Mouse (Mus musculus) embryonic facial prominence, embryonic 14.5 days (tissue): ENCODE measurements around the gene Lmna. TPM values are rescaled to one million over a fixed set of nuclear protein-coding genes. Genes with fewer than 3 reads are reported as not detected.

ENCODE experiments used
- ATAC-seq: fragments of 200-750 bp; cut with Nextera tagmentation; 2 replicates; pipeline ENCODE4 v1.8.0; 2017; ENCODE audit warnings: low read depth, moderate number of reproducible peaks, moderate TSS enrichment
- DNase-seq: peaks from one replicate; pipeline ENCODE4 v3.0.0-alpha.2; 2015; ENCODE audit warnings: low spot score
- H3K27ac ChIP-seq: fragments of 300-500 bp; sonication (generic); replicated peaks from 2 replicates; pipeline ENCODE4 v1.5.1; 2014; ENCODE audit warnings: low read depth, mild to moderate bottlenecking, low read length, moderate library complexity
- H3K27me3 ChIP-seq: fragments of 300-500 bp; sonication (generic); replicated peaks from 2 replicates; pipeline ENCODE4 v1.6.1; 2014; ENCODE audit warnings: low read length; ENCODE audit not compliant: control insufficient read depth, insufficient read depth
- H3K36me3 ChIP-seq: fragments of 300-500 bp; sonication (generic); 2 replicates; pipeline ENCODE4 v1.6.1; 2014; ENCODE audit warnings: low read length, mixed read lengths; ENCODE audit not compliant: control insufficient read depth, insufficient read depth
- H3K4me1 ChIP-seq: fragments of 300-500 bp; sonication (generic); 2 replicates; pipeline ENCODE4 v1.6.1; 2014; ENCODE audit warnings: antibody characterized with exemption, low read length; ENCODE audit not compliant: control insufficient read depth, insufficient read depth
- H3K4me2 ChIP-seq: fragments of 300-500 bp; sonication (generic); 2 replicates; pipeline ENCODE4 v1.6.1; 2014; ENCODE audit warnings: low read depth, mild to moderate bottlenecking, low read length, moderate library complexity, mixed read lengths
- H3K4me3 ChIP-seq: fragments of 300-500 bp; sonication (generic); 2 replicates; pipeline ENCODE4 v1.5.1; 2014; ENCODE audit warnings: low read depth, mild to moderate bottlenecking, low read length
- H3K9ac ChIP-seq: fragments of 300-500 bp; sonication (generic); 2 replicates; pipeline ENCODE4 v1.6.1; 2014; ENCODE audit warnings: low read depth, mild to moderate bottlenecking, low read length, moderate library complexity, mixed read lengths
- H3K9me3 ChIP-seq: fragments of 300-500 bp; sonication (generic); 2 replicates; pipeline ENCODE4 v1.6.1; 2016; ENCODE audit warnings: low read length; ENCODE audit not compliant: control insufficient read depth
- WGBS: fragments of 180-500 bp; shearing (Covaris S2); extraction: QIAGEN DNeasy Blood & Tissue Kit; methylation state at CpG from one replicate; pipeline ENCODE4 v1.1.7; 2014; 5-methylcytosine and 5-hydroxymethylcytosine counted together
- polyA plus RNA-seq: library from polyadenylated mRNA; unstranded; fragments of >200 nt; fragmentation: Nextera tagmentation; extraction: Ambion mirVana; gene quantifications from 2 replicates; pipeline ENCODE4 v1.2.1, GENCODE M21; 2014

The Lmna gene
- polyA plus RNA-seq, 1 experiment from 2014 or later, result 482 TPM

DNA sequence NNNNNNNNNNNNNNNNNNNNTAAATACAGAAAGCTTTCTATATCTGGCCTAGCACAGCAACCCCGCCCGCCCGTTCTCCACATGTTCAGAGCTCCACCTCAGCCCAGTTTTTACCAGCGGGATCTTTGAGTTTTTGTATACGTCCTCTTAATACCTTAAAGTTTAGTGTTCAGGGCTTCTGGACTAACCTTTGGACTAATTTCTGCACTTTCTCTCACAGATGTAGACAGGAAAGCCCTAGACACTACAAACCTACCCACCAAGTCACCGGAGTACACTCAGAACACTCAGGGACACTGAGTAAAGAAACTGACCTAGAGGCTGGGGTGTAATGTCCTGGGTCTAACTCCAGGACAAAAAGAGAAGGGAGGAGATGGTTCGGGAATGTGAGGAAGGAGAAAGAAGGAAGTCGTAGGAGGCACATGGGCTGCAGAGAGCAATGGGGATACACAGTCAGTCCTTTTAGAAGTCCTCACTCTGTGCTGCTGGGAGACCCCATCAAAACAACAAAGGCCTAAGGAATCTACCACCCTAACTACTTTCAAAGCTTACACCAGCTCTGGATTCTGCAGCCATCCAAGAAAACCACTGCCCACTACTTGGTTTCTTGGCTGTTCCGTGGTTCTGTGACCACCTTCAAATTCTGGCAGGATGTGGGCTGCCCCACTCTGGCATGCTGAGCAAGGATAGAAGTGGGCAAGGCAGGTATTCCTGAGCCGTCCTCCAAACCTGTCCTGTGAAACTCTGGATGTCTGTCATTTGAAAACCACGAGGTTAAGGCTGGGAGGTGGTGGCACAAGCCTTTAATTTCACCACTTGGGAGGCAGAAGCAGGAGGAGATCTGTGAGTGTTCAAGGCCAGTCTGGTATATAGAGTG lies 15.8 kb downstream of the Lmna start:
- peak overlapping the region; percentile 94 for H3K27ac ChIP-seq
- H3K36me3 ChIP-seq, result peaks cover 25% of the 10 kb centered on the region
- H3K4me1 ChIP-seq, result peaks cover 61% of the 10 kb centered on the region
- H3K27me3 ChIP-seq, result no peaks in the 10 kb centered on the region
- 71% methylated on average over 11 of the region's 11 CpGs for WGBS
- peak overlapping the region; percentile 86 for H3K4me2 ChIP-seq
- peak overlapping the region; percentile 69 for H3K9ac ChIP-seq
- no peak for ATAC-seq
- no peak for DNase-seq
- H3K4me3 ChIP-seq, result peak overlapping the region; percentile 38
- H3K9me3 ChIP-seq, result no peaks in the 10 kb centered on the region

DNA sequence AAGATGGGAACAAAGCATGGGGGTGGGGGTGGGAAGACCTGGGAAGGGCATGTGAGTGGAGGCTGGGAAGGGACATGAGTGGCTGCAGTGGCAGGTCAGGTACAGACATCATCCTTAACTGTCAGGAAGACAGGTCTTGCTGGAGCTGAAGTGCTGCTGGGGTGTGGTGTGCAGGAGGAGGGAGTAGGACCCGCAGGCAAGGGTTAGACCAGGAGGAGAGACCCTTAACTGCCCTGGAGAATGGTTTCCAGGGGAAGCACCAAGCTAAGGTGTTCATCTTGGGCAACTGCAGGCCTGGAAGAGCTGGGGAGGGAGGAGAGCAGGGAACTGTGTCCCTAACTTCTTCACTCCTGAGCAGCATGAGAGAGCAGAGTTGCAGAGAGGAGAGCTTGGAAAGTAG lies 22.4 kb downstream of the Lmna start:
- H3K36me3 ChIP-seq, result peaks cover 58% of the 10 kb centered on the region
- H3K4me1 ChIP-seq, result peaks cover 36% of the 10 kb centered on the region
- no peak overlapping the region for H3K4me2 ChIP-seq
- H3K27ac ChIP-seq, result no peak overlapping the region
- no peak overlapping the region for H3K9ac ChIP-seq
- peaks cover 7% of the 10 kb centered on the region; the same call in 1 of the 2 replicates for H3K27me3 ChIP-seq
- WGBS, result 91% methylated on average over 1 of the region's 1 CpGs
- ATAC-seq (no peak), DNase-seq (no peak)
- no peaks in the 10 kb centered on the region for H3K9me3 ChIP-seq
- H3K4me3 ChIP-seq, result no peak overlapping the region

DNA sequence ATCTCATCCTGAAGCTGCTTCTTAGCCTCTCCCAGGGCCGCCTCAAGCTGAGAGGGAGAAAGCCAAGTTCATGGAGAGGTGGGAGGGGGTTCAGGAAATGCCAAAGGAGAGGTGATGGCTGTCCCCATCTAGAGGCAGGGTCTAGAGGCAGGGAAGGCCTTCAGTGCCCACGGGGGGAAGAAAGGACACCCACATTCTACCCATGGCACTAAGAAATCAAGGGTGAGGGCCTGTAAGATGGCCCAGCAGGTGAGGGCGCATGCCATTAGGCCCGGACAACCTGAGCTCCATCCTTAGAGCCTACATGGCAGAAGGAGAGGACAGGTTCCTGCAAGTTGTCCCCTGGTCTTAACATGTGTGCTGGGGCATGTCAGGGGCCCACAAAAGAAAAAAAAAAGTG lies 22.9 kb downstream of the Lmna start:
- peaks cover 63% of the 10 kb centered on the region for H3K36me3 ChIP-seq
- no peak overlapping the region for H3K27ac ChIP-seq
- 78% methylated on average over 4 of the region's 4 CpGs for WGBS
- no peak overlapping the region for H3K4me2 ChIP-seq
- peaks cover 7% of the 10 kb centered on the region; the same call in 1 of the 2 replicates for H3K27me3 ChIP-seq
- H3K9me3 ChIP-seq, result no peaks in the 10 kb centered on the region
- H3K4me3 ChIP-seq, result no peak overlapping the region
- DNase-seq, result no peak
- H3K9ac ChIP-seq, result no peak overlapping the region
- ATAC-seq, result no peak
- H3K4me1 ChIP-seq, result peaks cover 33% of the 10 kb centered on the region

DNA sequence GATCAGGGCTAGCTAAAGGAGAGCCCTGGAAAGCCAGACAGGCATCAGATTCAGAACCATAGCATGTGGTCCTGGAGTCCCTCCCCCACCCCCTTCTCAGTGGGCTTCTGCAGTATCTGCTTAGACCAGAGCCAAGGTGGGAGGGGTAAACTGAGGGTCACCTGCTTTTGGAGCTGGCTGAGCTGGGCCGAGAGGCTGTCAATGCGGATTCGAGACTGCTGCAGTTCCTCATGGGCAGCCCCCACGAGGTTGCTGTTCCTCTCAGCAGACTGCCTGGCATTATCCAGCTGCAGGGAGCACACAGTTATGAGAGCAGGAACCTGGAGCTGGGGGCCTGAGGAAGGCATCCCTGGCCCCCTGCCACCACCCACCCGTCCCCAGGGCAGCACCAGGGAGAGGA lies 23.7 kb downstream of the Lmna start:
- 71% methylated on average over 5 of the region's 5 CpGs for WGBS
- peaks cover 7% of the 10 kb centered on the region; the same call in 1 of the 2 replicates for H3K27me3 ChIP-seq
- ATAC-seq, result no peak

DNA sequence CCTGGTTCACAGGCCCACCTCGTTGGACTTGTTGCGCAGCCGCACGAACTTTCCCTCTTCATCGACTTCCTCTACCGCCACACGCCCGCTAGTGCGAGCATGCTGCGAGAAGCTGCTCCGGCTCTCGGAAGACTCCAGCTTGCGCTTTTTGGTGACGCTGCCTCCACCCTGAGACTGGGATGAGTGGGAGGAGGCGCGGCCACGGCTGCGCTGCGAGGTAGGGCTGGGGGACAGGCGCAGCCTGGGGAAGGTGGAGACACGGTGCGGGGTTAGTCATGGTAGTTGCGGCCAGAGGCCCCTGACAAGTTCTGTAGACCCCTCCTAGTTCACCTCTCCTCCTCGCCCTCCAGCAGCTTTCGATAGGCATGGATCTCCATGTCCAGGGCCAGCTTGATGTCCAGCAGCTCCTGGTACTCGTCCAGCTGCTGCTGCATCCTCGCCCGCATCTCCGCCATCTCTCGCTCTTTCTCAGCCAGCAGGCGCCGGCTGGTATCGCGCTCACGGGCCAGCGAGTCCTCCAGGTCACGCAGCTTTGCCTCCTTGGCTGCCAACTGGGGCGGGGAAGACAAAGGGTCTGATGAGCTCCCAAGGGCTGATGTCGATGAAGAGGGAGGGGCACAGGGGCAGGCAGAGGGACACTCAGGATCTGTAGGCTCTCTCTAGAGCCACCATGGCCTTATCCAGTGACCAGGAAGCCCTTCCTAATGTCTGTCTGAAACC lies 25.0 kb downstream of the Lmna start:
- peak overlapping the region; percentile 16; the same call in 1 of the 2 replicates for H3K4me2 ChIP-seq
- H3K9me3 ChIP-seq, result no peaks in the 10 kb centered on the region
- no peak overlapping the region for H3K9ac ChIP-seq
- DNase-seq (no peak), ATAC-seq (no peak)
- no peak overlapping the region for H3K4me3 ChIP-seq
- no peak overlapping the region for H3K27ac ChIP-seq
- H3K36me3 ChIP-seq, result peaks cover 77% of the 10 kb centered on the region
- H3K4me1 ChIP-seq, result peaks cover 18% of the 10 kb centered on the region
- H3K27me3 ChIP-seq, result peaks cover 7% of the 10 kb centered on the region; the same call in 1 of the 2 replicates
- 32% methylated on average over 31 of the region's 39 CpGs for WGBS

More for the DNA sequence above, 23.7 kb downstream of the Lmna start:
- Histone ChIP-seq H3K4me2 (no peak overlapping the region), H3K4me1 (peaks cover 30% of the 10 kb centered on the region), H3K9ac (no peak overlapping the region), H3K27ac (no peak overlapping the region), H3K36me3 (peaks cover 72% of the 10 kb centered on the region), H3K4me3 (no peak overlapping the region), H3K9me3 (no peaks in the 10 kb centered on the region)
- no peak for DNase-seq

DNA sequence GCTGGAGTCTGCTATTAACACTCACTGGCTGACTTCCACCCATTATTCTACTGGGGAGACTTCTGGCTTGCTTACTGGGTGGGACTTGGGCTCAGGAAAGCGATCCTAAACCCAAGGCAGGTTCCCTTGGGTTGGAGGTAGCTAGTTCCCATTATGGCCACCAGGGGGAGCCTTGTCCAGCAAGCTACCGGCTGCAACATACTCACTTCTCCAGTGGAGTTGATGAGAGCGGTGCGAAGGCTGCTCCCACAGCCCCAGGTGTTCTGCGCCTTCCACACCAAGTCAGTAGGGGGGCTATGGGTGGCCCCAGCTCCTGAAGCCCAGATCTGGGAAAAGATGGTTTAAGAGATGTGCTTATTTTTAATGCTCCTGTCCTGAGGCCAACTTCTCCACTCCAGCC lies 26.1 kb downstream of the Lmna start:
- ATAC-seq (peak; percentile 54; the same call in 1 of the 2 replicates), DNase-seq (peak; percentile 81)
- Histone ChIP-seq H3K9me3 (no peaks in the 10 kb centered on the region), H3K4me1 (peaks cover 6% of the 10 kb centered on the region), H3K27ac (no peak overlapping the region), H3K36me3 (peaks cover 77% of the 10 kb centered on the region), H3K4me3 (no peak overlapping the region), H3K4me2 (no peak overlapping the region), H3K27me3 (peaks cover 7% of the 10 kb centered on the region; the same call in 1 of the 2 replicates), H3K9ac (no peak overlapping the region)
- WGBS, result 13% methylated on average over 5 of the region's 5 CpGs

DNA sequence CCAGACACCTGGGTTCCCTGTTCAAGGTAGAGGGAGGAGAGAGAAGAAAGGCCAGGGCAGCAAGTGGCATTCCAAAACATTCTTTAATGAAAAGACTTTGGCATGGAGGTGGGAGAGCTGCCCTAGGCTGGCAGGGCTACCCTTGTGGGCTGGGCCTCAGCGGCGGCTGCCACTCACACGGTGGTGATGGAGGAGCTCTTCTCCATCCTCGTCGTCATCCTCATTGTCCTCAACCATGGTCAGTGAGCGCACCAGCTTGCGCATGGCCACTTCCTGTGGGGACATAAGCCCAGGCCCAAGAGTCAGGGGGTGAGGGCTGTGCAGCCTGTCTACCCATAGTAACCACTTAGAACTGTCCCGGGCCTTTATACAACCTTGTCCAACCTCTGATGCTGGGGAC lies 26.6 kb downstream of the Lmna start:
- H3K27ac ChIP-seq, result no peak overlapping the region
- H3K27me3 ChIP-seq, result peaks cover 7% of the 10 kb centered on the region; the same call in 1 of the 2 replicates
- H3K9ac ChIP-seq, result no peak overlapping the region
- DNase-seq (no peak), ATAC-seq (no peak)
- H3K4me1 ChIP-seq, result peaks cover 2% of the 10 kb centered on the region; the same call in 1 of the 2 replicates
- no peaks in the 10 kb centered on the region for H3K9me3 ChIP-seq
- 79% methylated on average over 8 of the region's 8 CpGs for WGBS
- H3K4me3 ChIP-seq, result no peak overlapping the region
- H3K4me2 ChIP-seq, result no peak overlapping the region
- H3K36me3 ChIP-seq, result peaks cover 76% of the 10 kb centered on the region

DNA sequence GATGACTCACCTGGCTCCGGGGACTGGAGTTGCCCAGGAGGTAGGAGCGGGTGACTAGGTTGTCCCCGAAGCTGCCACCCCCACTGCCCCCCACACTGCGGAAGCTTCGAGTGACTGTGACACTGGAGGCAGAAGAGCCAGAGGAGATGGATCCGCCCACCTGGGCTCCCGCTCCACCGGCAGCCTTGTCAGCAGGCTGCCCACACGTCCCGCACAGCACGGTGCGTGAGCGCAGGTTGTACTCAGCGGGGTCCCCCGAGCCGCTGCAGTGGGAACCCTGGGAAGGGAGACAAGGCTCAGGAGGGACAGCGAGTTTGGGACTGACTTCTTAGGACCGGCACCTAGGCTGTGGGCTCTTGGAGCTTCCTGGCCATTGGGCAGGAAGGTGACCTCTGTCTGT lies 27.4 kb downstream of the Lmna start:
- H3K4me1 ChIP-seq, result no peaks in the 10 kb centered on the region; the same call in 1 of the 2 replicates
- no peaks in the 10 kb centered on the region for H3K9me3 ChIP-seq
- DNase-seq, result no peak
- H3K4me2 ChIP-seq, result no peak overlapping the region
- H3K27me3 ChIP-seq, result peaks cover 7% of the 10 kb centered on the region; the same call in 1 of the 2 replicates
- no peak overlapping the region for H3K27ac ChIP-seq
- no peak for ATAC-seq
- H3K4me3 ChIP-seq, result no peak overlapping the region
- H3K36me3 ChIP-seq, result peaks cover 68% of the 10 kb centered on the region
- H3K9ac ChIP-seq, result no peak overlapping the region
- 29% methylated on average over 18 of the region's 18 CpGs for WGBS
